ENCODE assay signal across 24 mouse cellular contexts in genomic region chr7:90158034-90158433, GRCm38 (mm10). TPM values are rescaled to one million over a fixed set of nuclear protein-coding genes. Genes with fewer than 3 reads are reported as not detected.
DNase-seq lines count a peak whose midpoint lies in the region; ATAC-seq and TF ChIP-seq lines count a peak whose summit lies in the region.
"Had no signal": no experiment of that assay in that cellular context is flagged by ENCODE, and none has a peak within 500 bp of the region (broad histone marks: within the 10 kb centered on the region; RNA-seq: fewer than 3 reads in every experiment).

No protein-coding gene starts in this region.

- H3K36me3 ChIP-seq in liver, adult 2 months (ENCODE audit: control insufficient read depth, insufficient read depth, low read length), result peaks cover 18% of the 10 kb centered on the region
- H3K36me3 ChIP-seq in liver, embryonic 16.5 days (ENCODE audit: control insufficient read depth, insufficient read depth), result peaks cover 37% of the 10 kb centered on the region
- H3K36me3 ChIP-seq in stomach, postnatal 0 days (ENCODE audit: control insufficient read depth, insufficient read depth, low read length), result peaks cover 11% of the 10 kb centered on the region

- TF ChIP-seq CTCF in liver, adult 2 months (IDR thresholded peaks at IDR 0.05; ENCODE audit: low read depth, low read length), result no peak
- TF ChIP-seq CTCF in stomach, postnatal 0 days (IDR thresholded peaks at IDR 0.05; ENCODE audit: low read depth), result no peak

- 20% methylated on average over 2 of the region's 2 CpGs for whole genome bisulfite sequencing in liver, adult 2 months
- 91% methylated on average over 2 of the region's 2 CpGs for WGBS in liver, embryonic 16.5 days (ENCODE audit: insufficient replicate concordance)
- 76% methylated on average over 2 of the region's 2 CpGs for WGBS in stomach, postnatal 0 days

- no peak overlapping the region for H3K9ac ChIP-seq in liver, adult 2 months (ENCODE audit: low read depth, low read length)
- H3K9ac ChIP-seq in liver, embryonic 16.5 days (ENCODE audit: low read depth, low read length), result no peak overlapping the region
- no peak overlapping the region for H3K9ac ChIP-seq in stomach, postnatal 0 days (ENCODE audit: low read length)
- H3K9ac ChIP-seq: hindbrain, embryonic 13.5 days; kidney, embryonic 15.5 days; limb, embryonic 12.5 days; liver, embryonic 14.5 days; lung, embryonic 15.5 days; midbrain, embryonic 13.5 days; neural tube, embryonic 13.5 days had no signal

- H3K9me3 ChIP-seq in liver, embryonic 16.5 days (replicated peaks; ENCODE audit: control insufficient read depth, low read length), result no peaks in the 10 kb centered on the region
- no peaks in the 10 kb centered on the region for H3K9me3 ChIP-seq in stomach, postnatal 0 days (ENCODE audit: control insufficient read depth, low read length)
- H3K9me3 ChIP-seq: G1E; hindbrain, embryonic 13.5 days; limb, embryonic 12.5 days; lung, embryonic 15.5 days; megakaryocyte, embryonic 14.5 days; midbrain, embryonic 13.5 days had no signal

- H3K4me3 ChIP-seq in liver, adult 2 months (ENCODE audit: insufficient read depth, low read depth, low read length), result no peak overlapping the region
- no peak overlapping the region for H3K4me3 ChIP-seq in liver, embryonic 16.5 days (ENCODE audit: low read depth, low read length)
- H3K4me3 ChIP-seq in stomach, postnatal 0 days (ENCODE audit: low read depth, low read length), result no peak overlapping the region
- H3K4me3 ChIP-seq: hindbrain, embryonic 13.5 days; kidney, embryonic 15.5 days; left cerebral cortex, adult 2 months; limb, embryonic 12.5 days; lung, embryonic 15.5 days; megakaryocyte, embryonic 14.5 days; midbrain, embryonic 13.5 days; neural tube, embryonic 13.5 days had no signal

- no peak for ATAC-seq in liver, embryonic 16.5 days (ENCODE audit: low read depth)
- ATAC-seq in stomach, postnatal 0 days (ENCODE audit: low FRiP score, low TSS enrichment), result no peak
- ATAC-seq: forebrain, embryonic 14.5 days; midbrain, embryonic 13.5 days had no signal

- H3K4me2 ChIP-seq in liver, embryonic 16.5 days (ENCODE audit: low read depth, low read length), result no peak overlapping the region
- no peak overlapping the region for H3K4me2 ChIP-seq in stomach, postnatal 0 days (replicated peaks; ENCODE audit: low read depth)
- H3K4me2 ChIP-seq: hindbrain, embryonic 13.5 days; kidney, embryonic 15.5 days; limb, embryonic 12.5 days; lung, embryonic 15.5 days; midbrain, embryonic 13.5 days; neural tube, embryonic 13.5 days had no signal

- TF ChIP-seq EP300 in stomach, postnatal 0 days (optimal IDR thresholded peaks at IDR 0.05), result no peak

- peaks cover 11% of the 10 kb centered on the region; the same call in 1 of the 2 replicates for H3K79me2 ChIP-seq in liver, adult 2 months (ENCODE audit: control insufficient read depth, insufficient read depth, low read length)

- H3K27ac ChIP-seq in liver, adult 2 months (replicated peaks; ENCODE audit: insufficient read depth, low read depth, low read length), result peak overlapping the region; percentile 58; the same call in 1 of the 2 replicates
- peak overlapping the region; percentile 21; the same call in 1 of the 2 replicates for H3K27ac ChIP-seq in liver, embryonic 16.5 days (ENCODE audit: low read length)
- no peak overlapping the region for H3K27ac ChIP-seq in stomach, postnatal 0 days (replicated peaks)
- H3K27ac ChIP-seq: hindbrain, embryonic 13.5 days; kidney, embryonic 15.5 days; left cerebral cortex, adult 2 months; limb, embryonic 12.5 days; liver, embryonic 14.5 days; lung, embryonic 15.5 days; midbrain, embryonic 13.5 days; neural tube, embryonic 13.5 days had no signal

- peak; percentile 16 for DNase-seq in cerebellum, adult 11-12 months
- DNase-seq in cerebellum, postnatal 4 days (ENCODE audit: low spot score in 2 of 2), result no peak
- DNase-seq in liver, adult 2 months (ENCODE audit: extremely low read depth, low read depth, low spot score), result peak; percentile 57
- no peak for DNase-seq in liver
- no peak for DNase-seq in lung, postnatal 14 days
- DNase-seq in stomach, postnatal 0 days (ENCODE audit: low spot score), result no peak
- DNase-seq: adrenal gland, postnatal 10 days; heart, postnatal 14 days; kidney, adult 18-20 months; kidney, postnatal 25 days; lung, postnatal 36 days; thymus, postnatal 4 days had no signal

- H3K27me3 ChIP-seq in liver, adult 2 months (ENCODE audit: control insufficient read depth, insufficient read depth, low read length), result no peaks in the 10 kb centered on the region
- H3K27me3 ChIP-seq in liver, embryonic 16.5 days (ENCODE audit: control insufficient read depth, insufficient read depth, low read depth, low read length), result no peaks in the 10 kb centered on the region
- no peaks in the 10 kb centered on the region for H3K27me3 ChIP-seq in stomach, postnatal 0 days (ENCODE audit: control insufficient read depth, insufficient read depth, low read length)
- H3K27me3 ChIP-seq: hindbrain, embryonic 13.5 days; kidney, embryonic 15.5 days; limb, embryonic 12.5 days; lung, embryonic 15.5 days; megakaryocyte, embryonic 14.5 days; midbrain, embryonic 13.5 days; neural tube, embryonic 13.5 days had no signal

- peaks cover 7% of the 10 kb centered on the region for H3K4me1 ChIP-seq in liver, adult 2 months (ENCODE audit: control insufficient read depth, insufficient read depth, low read length)
- peaks cover 2% of the 10 kb centered on the region for H3K4me1 ChIP-seq in liver, embryonic 16.5 days (ENCODE audit: control insufficient read depth, low read depth, low read length)
- H3K4me1 ChIP-seq in stomach, postnatal 0 days (replicated peaks; ENCODE audit: control insufficient read depth, insufficient read depth), result no peaks in the 10 kb centered on the region
- H3K4me1 ChIP-seq: hindbrain, embryonic 13.5 days; kidney, embryonic 15.5 days; limb, embryonic 12.5 days; lung, embryonic 15.5 days; midbrain, embryonic 13.5 days; neural tube, embryonic 13.5 days had no signal

- TF ChIP-seq POLR2A in liver, adult 2 months (IDR thresholded peaks at IDR 0.05; ENCODE audit: extremely low read depth, insufficient read depth, low read length), result no peak

RNA-seq across cellular contexts. Expression of gene Picalm, which starts 28.0 kb away (rescaled TPM):
- total RNA-seq in liver, adult 2 months (2014; rRNA removed), result 120 and 127 TPM in 2 replicates
- polyA plus RNA-seq in liver, adult 2 months (2012; rRNA removed), result 24.6 and 29.7 TPM in 2 replicates
- polyA plus RNA-seq in liver, embryonic 16.5 days (2015; fragmentation: Nextera tagmentation; extraction: Ambion mirVana), result 43.6 and 49.6 TPM in 2 replicates
- polyA plus RNA-seq in stomach, postnatal 0 days (2015; fragmentation: Nextera tagmentation; extraction: Ambion mirVana), result 25.1 and 25.3 TPM in 2 replicates

Comparison
In these comparisons a context has a peak if more than half of its experiments do, and no peak if none do; other contexts are left out.
1. DNase-seq: peak in cerebellum, adult 11-12 months (single experiment) and liver, adult 2 months (single experiment); none in cerebellum, postnatal 4 days (0 of 2), liver (single experiment), lung, postnatal 14 days (single experiment) and stomach, postnatal 0 days (single experiment).